Mouse (Mus musculus) monocyte, adult 2 months (primary cell): ENCODE results near the gene Rab3ip.

Experiments
- DNase-seq, 2 experiments: peaks; one replicate each; pipeline ENCODE4 v3.0.0; 2022; ENCODE audit warnings: low spot score in 2 of 2, low read depth in 1 of 2

Rab3ip gene

DNA sequence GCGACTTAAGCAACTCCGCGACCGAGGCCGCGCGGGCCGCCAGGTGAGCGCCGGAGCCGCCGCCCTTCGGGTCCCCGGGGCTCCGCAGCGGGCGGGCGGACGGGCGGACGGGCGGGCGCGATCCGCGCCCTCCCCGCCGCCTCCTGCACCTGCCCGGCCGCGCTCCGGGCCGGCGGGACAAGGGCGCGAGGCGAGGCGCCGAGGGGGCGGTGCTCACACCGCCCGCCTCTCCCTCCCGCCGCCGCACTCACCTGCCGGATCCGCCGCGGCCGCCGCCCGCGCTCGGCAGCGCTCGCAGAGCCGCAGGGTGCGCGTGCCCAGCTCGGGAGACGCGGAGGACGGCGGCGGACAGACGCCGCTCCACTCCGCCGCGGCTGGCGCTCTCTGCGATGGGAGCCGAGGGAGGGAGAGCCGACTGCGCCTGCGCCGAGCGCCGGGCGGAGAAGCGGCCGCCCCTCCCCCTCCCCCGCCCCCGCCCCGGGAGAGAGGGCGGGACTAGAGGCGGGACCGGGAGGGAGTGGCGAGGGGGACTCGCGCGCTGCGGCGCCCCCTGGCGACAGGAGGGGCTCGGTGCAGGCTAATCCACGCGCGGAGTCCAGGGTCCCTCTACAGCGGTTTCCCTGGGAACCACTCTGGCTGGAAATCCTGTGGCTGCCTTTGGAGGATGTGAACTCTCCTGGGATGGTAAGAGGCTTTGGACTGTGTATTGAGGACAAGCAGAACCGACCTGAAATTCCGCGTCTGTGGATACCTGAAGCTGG lies at the start of gene Rab3ip:
Rab3ip (minus strand) TSS at position 761 of the 761 bp plus-strand sequence.
- peak; percentile 68 to 82 for DNase-seq

DNA sequence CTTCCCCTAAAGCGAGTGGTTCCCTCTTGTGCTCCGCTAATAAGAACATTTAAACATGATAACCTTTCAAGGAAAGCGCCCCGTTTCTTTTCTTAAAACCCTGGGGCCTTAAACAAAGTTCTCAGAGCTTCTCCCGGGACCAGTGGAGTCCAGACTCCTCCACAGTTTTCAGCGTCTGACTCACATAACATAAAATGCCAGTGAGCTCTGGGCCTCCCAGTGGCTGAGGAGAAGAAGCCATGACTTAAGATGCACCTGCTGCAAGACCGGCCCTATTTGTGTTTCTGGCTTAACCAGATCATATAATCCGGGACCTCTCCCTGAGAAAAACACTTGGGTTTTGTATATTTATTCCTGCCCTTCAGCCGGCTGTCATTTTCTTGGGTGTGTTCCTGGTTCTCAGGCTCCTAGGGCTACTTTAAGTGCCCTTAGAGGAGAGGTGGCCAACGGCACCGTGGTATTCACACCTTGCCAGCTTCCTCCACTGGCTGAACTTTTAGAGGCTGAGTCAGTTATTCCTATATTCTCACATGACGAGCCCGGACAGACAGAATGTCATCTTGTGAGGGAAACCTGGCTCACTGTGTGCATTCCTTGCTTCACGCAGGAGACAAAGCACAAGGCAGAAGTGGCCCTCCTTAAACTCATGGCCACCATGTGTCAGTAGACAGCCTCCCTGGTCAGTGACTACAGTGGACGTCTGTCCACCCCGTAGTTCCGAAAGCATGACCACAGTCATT lies 48.3 kb upstream of the Rab3ip start:
- DNase-seq = no peak

- no peak for DNase-seq
Measured at GRCm38 (mm10) chr10:116996236-116996600, 45.6 kb upstream of the Rab3ip start.

- no peak for DNase-seq
Measured at GRCm38 (mm10) chr10:116995584-116996235, 45.1 kb upstream of the Rab3ip start.

DNA sequence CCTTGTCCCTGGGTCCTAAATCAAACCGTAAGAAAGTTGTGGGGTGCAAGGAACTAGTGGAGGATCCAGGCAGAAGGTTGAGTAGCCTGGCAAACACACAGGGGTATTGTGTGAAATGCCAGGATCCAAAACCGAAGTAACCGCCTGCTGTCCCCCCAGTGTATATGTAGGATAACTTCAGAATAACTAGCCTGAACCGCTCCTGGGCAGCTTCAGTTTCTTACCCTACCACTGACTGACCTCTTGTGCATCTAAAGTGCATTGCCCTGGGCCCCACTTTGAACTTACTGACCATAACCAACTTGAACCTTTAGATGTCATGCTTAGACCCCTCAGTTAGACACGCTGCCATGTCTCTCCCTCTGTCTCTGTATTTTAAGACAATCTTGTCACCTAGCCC lies 44.6 kb upstream of the Rab3ip start:
- no peak for DNase-seq

GRCm38 (mm10) chr10:116993971-116994370 lies 43.4 kb upstream of the Rab3ip start:
- DNase-seq = no peak

DNA sequence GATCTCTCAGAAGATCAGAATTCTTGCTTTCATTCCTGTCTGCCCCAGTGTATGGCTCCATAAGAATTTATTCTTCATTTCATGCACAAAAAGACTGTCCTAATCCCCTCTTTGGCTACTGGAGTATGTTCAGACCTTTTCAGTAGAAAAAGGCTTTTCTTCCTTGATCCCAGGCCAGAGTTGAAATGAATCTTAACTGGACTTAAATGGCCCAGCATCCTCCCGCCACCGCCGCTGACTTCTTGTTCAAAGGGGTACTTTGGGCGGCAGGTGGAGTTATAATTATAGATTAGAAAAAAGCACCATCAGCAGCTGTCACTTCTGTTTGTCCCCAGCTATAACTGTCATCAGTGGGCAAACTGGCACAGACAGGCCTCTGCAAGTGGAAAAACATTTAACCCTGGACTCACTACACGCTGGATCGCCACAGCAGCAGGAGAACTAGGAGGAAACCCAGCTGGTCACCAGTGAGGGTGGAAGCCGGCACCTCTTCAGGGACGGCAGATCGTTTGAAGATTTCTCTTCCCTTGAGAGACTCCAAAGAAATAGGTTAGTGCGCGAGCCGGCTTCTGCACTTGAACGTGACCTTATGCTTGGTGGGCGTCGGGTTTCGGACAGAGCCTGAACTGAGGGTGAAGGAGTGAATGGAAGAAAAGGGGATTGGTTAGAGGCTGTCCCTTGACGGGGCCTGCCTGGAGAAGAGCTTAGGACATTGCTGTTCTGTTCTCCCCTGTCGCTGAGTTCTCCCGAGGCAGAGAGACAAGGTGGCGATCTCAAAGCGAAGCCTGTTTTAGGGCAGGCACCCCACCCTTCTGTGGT lies 35.9 kb upstream of the Rab3ip start, which contains the start of gene Best3:
Best3 (plus strand) TSS at position 51 of the 819 bp plus-strand sequence.
- DNase-seq = no peak

GRCm38 (mm10) chr10:116984836-116985235 lies 34.3 kb upstream of the Rab3ip start:
- DNase-seq = no peak

DNA sequence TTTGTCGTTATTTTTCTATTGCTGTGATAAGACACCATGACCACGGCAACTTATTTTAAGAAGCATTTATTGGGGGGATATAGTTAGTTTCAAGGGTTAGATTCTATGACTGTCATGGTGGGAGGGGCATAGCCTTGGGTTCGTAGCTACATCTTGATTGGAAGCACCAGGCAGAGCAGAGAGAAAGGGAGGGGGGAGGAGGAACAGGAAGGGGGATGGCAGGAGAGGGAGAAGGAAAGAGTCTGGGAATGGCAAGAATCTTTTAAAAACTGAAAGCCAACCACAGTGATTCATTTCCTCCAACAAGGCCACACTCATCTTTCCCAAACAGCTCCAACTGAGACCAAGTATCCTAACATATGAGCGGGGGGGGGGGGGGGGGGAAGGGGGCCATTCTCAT lies 32.0 kb upstream of the Rab3ip start:
- no peak for DNase-seq

DNA sequence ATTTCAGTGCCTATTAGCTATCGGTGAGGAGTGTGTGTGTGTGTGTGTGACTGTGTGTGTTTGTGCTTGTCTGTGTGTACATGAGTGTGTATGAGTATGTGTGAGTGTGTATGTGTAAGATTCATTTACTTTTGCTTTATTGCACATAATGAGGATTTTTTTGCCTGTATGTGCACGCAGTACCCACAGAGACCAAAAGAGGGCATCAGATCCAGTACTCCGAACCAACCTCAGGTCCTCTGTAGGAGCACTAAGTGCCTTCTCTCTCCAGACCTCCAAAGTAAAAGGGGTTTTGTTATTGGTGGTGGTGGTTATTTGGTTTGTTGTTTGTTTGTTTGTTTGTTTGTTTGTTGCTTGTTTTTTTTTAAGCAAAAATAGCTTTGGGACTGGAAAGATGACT lies 30.3 kb upstream of the Rab3ip start:
- no peak for DNase-seq

GRCm38 (mm10) chr10:116980273-116980672 lies 29.7 kb upstream of the Rab3ip start:
- no peak for DNase-seq

DNA sequence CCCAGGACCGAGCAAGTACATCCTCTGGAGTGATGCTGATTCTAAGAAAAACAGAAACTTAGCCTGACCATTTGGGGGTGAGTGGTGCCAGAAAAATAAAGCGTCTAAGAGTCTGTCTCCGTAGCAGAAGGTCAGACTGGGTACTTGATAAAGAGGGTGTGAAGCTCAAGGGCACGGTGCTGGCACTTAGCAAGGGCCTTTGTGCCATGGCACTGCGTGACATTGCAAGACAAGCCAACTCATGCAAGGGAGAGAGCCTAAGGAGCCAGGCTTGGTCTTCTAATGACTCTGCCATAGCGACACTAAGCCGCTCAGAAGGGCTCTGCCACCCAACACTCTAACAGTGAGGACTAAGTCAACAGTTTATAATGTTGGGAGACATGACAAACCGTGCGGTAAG lies 28.3 kb upstream of the Rab3ip start:
- DNase-seq = no peak

- DNase-seq = no peak
Measured at GRCm38 (mm10) chr10:116977858-116978257, 27.3 kb upstream of the Rab3ip start.

DNA sequence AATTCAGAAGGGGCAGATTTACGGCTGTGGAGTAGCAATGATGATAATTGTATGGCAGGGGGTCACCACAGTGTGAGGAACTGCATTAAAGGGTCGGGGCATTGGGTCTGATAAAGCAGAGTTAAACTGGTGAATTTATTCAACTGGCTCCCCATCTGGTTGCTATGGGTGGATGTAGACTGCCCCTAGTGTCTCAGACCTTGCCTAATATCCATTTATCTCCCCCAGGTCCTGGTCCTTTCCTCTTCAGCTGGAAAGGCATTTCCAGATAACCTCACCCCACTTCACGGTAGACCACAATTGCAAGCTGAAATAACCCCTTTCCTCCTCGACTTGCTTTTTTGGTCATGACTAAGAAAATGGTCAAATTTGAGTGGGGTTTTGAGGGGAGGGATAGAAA lies 26.9 kb upstream of the Rab3ip start:
- no peak for DNase-seq

DNA sequence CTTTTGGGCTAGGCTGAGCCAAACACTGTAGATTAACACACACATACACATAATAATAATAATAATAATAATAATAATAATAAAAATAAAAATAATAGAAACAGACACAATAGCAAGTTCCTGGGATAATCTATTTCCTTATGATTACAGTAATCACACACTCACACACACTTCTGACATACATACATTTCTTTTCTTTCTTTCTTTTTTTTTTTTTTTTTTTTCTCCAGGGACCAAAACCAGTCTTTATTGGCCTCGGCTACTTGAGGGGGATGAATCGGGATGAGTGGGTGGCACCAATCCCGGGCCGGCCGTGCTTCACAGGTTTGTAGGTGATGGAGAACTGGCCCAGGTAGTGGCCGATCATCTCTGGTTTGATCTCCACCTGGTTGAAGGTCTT lies 21.9 kb upstream of the Rab3ip start, which contains the start of gene Gm10271:
Gm10271 (minus strand) TSS at position 101 of the 400 bp plus-strand sequence.
- DNase-seq = no peak

DNA sequence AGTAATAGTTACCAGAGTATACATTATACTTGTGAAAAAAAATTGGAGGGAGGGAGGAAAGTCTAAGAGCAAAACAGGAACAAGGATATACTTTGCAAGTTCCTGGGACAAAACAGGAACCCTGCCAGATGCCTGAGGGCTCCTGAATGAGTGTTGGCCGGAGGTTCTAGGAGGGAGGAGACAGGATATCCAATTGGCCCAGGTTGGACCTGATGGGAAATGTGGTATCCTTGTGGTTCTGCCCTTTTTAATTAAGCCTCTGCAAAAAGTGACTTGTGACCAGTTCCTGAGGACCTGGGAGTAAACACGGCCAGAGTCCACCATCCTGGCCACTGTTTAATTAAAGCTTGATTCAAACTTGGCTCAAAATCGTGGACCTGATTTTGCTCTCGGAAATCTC lies 18.2 kb upstream of the Rab3ip start:
- DNase-seq = no peak

- DNase-seq = no peak
Measured at GRCm38 (mm10) chr10:116966065-116966464, 15.5 kb upstream of the Rab3ip start.

DNA sequence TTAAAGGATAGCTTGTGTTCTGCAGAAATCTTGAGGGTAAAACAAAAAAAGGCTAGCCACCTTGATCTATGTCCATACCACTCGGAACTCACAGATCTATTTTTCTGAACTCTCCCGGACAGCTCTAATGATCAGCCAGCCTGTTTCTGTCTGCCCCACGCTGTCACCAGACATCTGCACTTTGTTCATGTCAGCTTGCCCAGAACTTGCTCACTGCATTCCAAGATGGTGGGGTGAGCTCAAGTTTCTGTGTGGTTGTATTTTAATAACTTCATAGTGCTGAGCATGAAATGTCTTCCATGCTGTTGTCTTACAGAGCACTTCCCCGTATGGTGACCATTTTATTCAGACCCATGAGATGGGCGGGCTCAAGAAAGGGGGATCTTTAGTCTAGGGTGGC lies 14.7 kb upstream of the Rab3ip start:
- DNase-seq = no peak

- DNase-seq = no peak
Measured at GRCm38 (mm10) chr10:116964571-116964970, 14.0 kb upstream of the Rab3ip start.

GRCm38 (mm10) chr10:116964084-116964483 lies 13.5 kb upstream of the Rab3ip start:
- no peak for DNase-seq

- DNase-seq = no peak
Measured at GRCm38 (mm10) chr10:116962803-116963202, 12.2 kb upstream of the Rab3ip start.
